Mouse (Mus musculus) midbrain, embryonic 14.5 days (tissue): ENCODE measurements at regions not wholly inside any gene's neighbourhood (a gene's known extent, or its start where the extent isn't known, plus 50 kb on each side); places are given as distances from the start of the nearest gene placed in this dataset.

Experiments
- ATAC-seq: fragments of 200-750 bp; cut with Nextera tagmentation; 2 replicates; pipeline ENCODE4 v1.8.0; 2017; ENCODE audit warnings: moderate number of reproducible peaks, moderate library complexity; ENCODE audit not compliant: low FRiP score, low TSS enrichment
- DNase-seq: peaks from one replicate; pipeline ENCODE4 v3.0.0-alpha.2; 2015
- H3K27ac ChIP-seq: fragments of 300-500 bp; sonication (generic); replicated peaks from 2 replicates; pipeline ENCODE4 v1.5.1; 2014; ENCODE audit warnings: mild to moderate bottlenecking, low read depth, low read length, moderate library complexity
- H3K27me3 ChIP-seq: fragments of 300-500 bp; sonication (generic); 2 replicates; pipeline ENCODE4 v1.6.1; 2014; ENCODE audit warnings: low read length, control low read depth, mixed read lengths; ENCODE audit not compliant: control insufficient read depth, insufficient read depth
- H3K36me3 ChIP-seq: fragments of 300-500 bp; sonication (generic); 2 replicates; pipeline ENCODE4 v1.6.1; 2014; ENCODE audit warnings: low read length, control low read depth; ENCODE audit not compliant: control insufficient read depth, insufficient read depth
- H3K4me1 ChIP-seq: fragments of 300-500 bp; sonication (generic); 2 replicates; pipeline ENCODE4 v1.6.1; 2014; ENCODE audit warnings: mild to moderate bottlenecking, antibody characterized with exemption, low read length, control low read depth; ENCODE audit not compliant: control insufficient read depth, insufficient read depth
- H3K4me2 ChIP-seq: fragments of 300-500 bp; sonication (generic); 2 replicates; pipeline ENCODE4 v1.6.1; 2014; ENCODE audit warnings: mild to moderate bottlenecking, low read length, moderate library complexity
- H3K4me3 ChIP-seq: fragments of 300-500 bp; sonication (generic); replicated peaks from 2 replicates; pipeline ENCODE4 v1.5.1; 2014; ENCODE audit warnings: low read depth, low read length
- H3K9ac ChIP-seq: fragments of 300-500 bp; sonication (generic); replicated peaks from 2 replicates; pipeline ENCODE4 v1.6.1; 2014; ENCODE audit warnings: mild to moderate bottlenecking, low read length, moderate library complexity
- H3K9me3 ChIP-seq: fragments of 300-500 bp; sonication (generic); 2 replicates; pipeline ENCODE4 v1.6.1; 2016; ENCODE audit warnings: low read length, control low read depth, mixed read lengths; ENCODE audit not compliant: control insufficient read depth
- WGBS: fragments of 180-500 bp; shearing (Covaris S2); extraction: QIAGEN DNeasy Blood & Tissue Kit; methylation state at CpG from one replicate; pipeline ENCODE4 v1.1.7; 2014; 5-methylcytosine and 5-hydroxymethylcytosine counted together

- DNase-seq (no peak), ATAC-seq (no peak)
- 94% methylated on average over 3 of the region's 3 CpGs for WGBS
- Histone ChIP-seq H3K4me1 (no peaks in the 10 kb centered on the region), H3K27me3 (no peaks in the 10 kb centered on the region), H3K4me2 (no peak overlapping the region), H3K36me3 (no peaks in the 10 kb centered on the region), H3K27ac (no peak overlapping the region), H3K4me3 (no peak overlapping the region), H3K9me3 (no peaks in the 10 kb centered on the region), H3K9ac (no peak overlapping the region)
These were observed 493.5 kb downstream of the Htr1b start for GRCm38 (mm10) chr9:81140158-81140557.

- Histone ChIP-seq H3K4me2 (no peak overlapping the region), H3K27me3 (no peaks in the 10 kb centered on the region), H3K27ac (no peak overlapping the region), H3K9ac (no peak overlapping the region), H3K9me3 (no peaks in the 10 kb centered on the region), H3K4me3 (no peak overlapping the region), H3K36me3 (no peaks in the 10 kb centered on the region), H3K4me1 (no peaks in the 10 kb centered on the region)
- ATAC-seq: no peak
- 92% methylated on average over 3 of the region's 3 CpGs for WGBS
- no peak for DNase-seq
These were observed 497.3 kb downstream of the Htr1b start for GRCm38 (mm10) chr9:81136366-81136765.

GRCm38 (mm10) chr9:81113044-81113443 lies 520.6 kb downstream of the Htr1b start:
- H3K4me1 ChIP-seq: no peaks in the 10 kb centered on the region
- no peak overlapping the region for H3K9ac ChIP-seq
- 88% methylated on average over 2 of the region's 2 CpGs for WGBS
- H3K4me3 ChIP-seq: no peak overlapping the region
- no peak overlapping the region for H3K27ac ChIP-seq
- no peak overlapping the region for H3K4me2 ChIP-seq
- H3K9me3 ChIP-seq: no peaks in the 10 kb centered on the region
- no peak for DNase-seq
- ATAC-seq: no peak
- no peaks in the 10 kb centered on the region for H3K27me3 ChIP-seq
- no peaks in the 10 kb centered on the region for H3K36me3 ChIP-seq

- ATAC-seq (no peak), DNase-seq (no peak)
- H3K9ac ChIP-seq: no peak overlapping the region
- H3K36me3 ChIP-seq: no peaks in the 10 kb centered on the region
- WGBS: 82% methylated on average over 1 of the region's 1 CpGs
- H3K27ac ChIP-seq: no peak overlapping the region
- no peaks in the 10 kb centered on the region for H3K4me1 ChIP-seq
- no peaks in the 10 kb centered on the region for H3K27me3 ChIP-seq
- H3K4me3 ChIP-seq: no peak overlapping the region
- no peak overlapping the region for H3K4me2 ChIP-seq
- no peaks in the 10 kb centered on the region for H3K9me3 ChIP-seq
These were observed 560.4 kb downstream of the Htr1b start for GRCm38 (mm10) chr9:81073248-81073647.

- Histone ChIP-seq H3K27me3 (no peaks in the 10 kb centered on the region), H3K27ac (no peak overlapping the region), H3K9me3 (no peaks in the 10 kb centered on the region), H3K36me3 (no peaks in the 10 kb centered on the region), H3K4me2 (no peak overlapping the region), H3K4me1 (no peaks in the 10 kb centered on the region), H3K9ac (no peak overlapping the region), H3K4me3 (no peak overlapping the region)
- no peak for ATAC-seq
- peak; percentile 9 for DNase-seq
These were observed 577.2 kb upstream of the Impg1 start for GRCm38 (mm10) chr9:81042521-81042920.

GRCm38 (mm10) chr9:81041967-81042366 lies 576.7 kb upstream of the Impg1 start:
- Histone ChIP-seq H3K27me3 (no peaks in the 10 kb centered on the region), H3K27ac (no peak overlapping the region), H3K4me3 (no peak overlapping the region), H3K4me2 (no peak overlapping the region), H3K36me3 (no peaks in the 10 kb centered on the region), H3K9me3 (no peaks in the 10 kb centered on the region), H3K4me1 (no peaks in the 10 kb centered on the region), H3K9ac (no peak overlapping the region)
- DNase-seq: no peak
- ATAC-seq: peak; percentile 34; the same call in 1 of the 2 replicates
